Mouse (Mus musculus) small intestine, adult 2 months (tissue): ENCODE measurements around the gene Plxnc1. TPM values are rescaled to one million over a fixed set of nuclear protein-coding genes. Genes with fewer than 3 reads are reported as not detected.

Source experiments
- H3K27ac ChIP-seq: fragments of 200-500 bp; 2 replicates; pipeline ENCODE4 v1.5.1; 2012; ENCODE audit warnings: low read depth, low read length, control low read depth, inconsistent platforms; ENCODE audit not compliant: insufficient read depth
- H3K27me3 ChIP-seq: fragments of 200-500 bp; 2 replicates; pipeline ENCODE4 v1.6.1; 2012; ENCODE audit warnings: mild to moderate bottlenecking, moderate library complexity, low read length, inconsistent platforms; ENCODE audit not compliant: control insufficient read depth, insufficient read depth
- H3K36me3 ChIP-seq: fragments of 200-500 bp; 2 replicates; pipeline ENCODE4 v1.6.1; 2012; ENCODE audit warnings: mild to moderate bottlenecking, low read length, control low read depth, inconsistent platforms; ENCODE audit not compliant: control insufficient read depth, insufficient read depth
- H3K4me1 ChIP-seq: fragments of 200-500 bp; 2 replicates; pipeline ENCODE4 v1.6.1; 2012; ENCODE audit warnings: low read length, inconsistent platforms, mixed read lengths; ENCODE audit not compliant: control insufficient read depth, insufficient read depth, insufficient read length
- H3K4me3 ChIP-seq: fragments of 200-500 bp; 2 replicates; pipeline ENCODE4 v1.5.1; 2012; ENCODE audit warnings: low read depth, mild to moderate bottlenecking, control low read depth, inconsistent platforms, low read length, moderate library complexity
- CTCF ChIP-seq: fragments of 200-500 bp; IDR thresholded peaks from 2 replicates; pipeline ENCODE4 v1.5.1; 2012; ENCODE audit warnings: low read depth, mild to moderate bottlenecking, control low read depth, inconsistent platforms, low read length, moderate library complexity, mixed read lengths; ENCODE audit not compliant: insufficient replicate concordance, insufficient read length; ENCODE audit errors: extremely low read depth
- POLR2A ChIP-seq: fragments of 200-500 bp; IDR thresholded peaks from 2 replicates; pipeline ENCODE4 v1.6.1; 2012; ENCODE audit warnings: low read depth, mild to moderate bottlenecking, control low read depth, inconsistent platforms, low read length, moderate library complexity
- WGBS: fragments of 180-500 bp; shearing (Covaris S2); methylation state at CpG from one replicate; pipeline ENCODE4 v1.1.7; 2018; 5-methylcytosine and 5-hydroxymethylcytosine counted together
- polyA plus RNA-seq: library from polyadenylated mRNA; depleted of rRNA; stranded (reverse); fragments of >200 nt; gene quantifications from 2 replicates; pipeline ENCODE4 v1.2.3, GENCODE M21; 2012

Gene Plxnc1
- polyA plus RNA-seq, 1 experiment, result 0.82 TPM

DNA sequence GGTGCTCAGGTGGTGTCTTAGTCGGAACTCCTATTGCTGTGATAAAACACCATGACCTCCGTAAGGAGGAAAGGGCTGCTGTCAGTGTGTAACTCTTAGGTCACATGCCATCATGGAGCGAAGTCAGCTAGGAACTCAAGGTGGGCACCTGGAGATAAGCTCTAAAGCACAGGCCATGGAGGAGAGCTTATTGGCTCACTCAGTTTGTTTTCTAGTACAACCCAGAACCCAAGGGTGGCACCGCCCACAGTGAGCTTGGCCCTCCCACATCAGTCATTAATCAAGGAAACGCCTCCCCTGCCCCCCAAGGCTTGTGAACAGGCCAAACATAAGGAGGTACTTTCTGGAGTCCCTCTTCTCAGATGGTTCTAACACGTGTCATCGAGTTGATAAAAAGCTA lies 22.8 kb upstream of the Plxnc1 start:
- TF ChIP-seq CTCF, result no peak
- no peak for TF ChIP-seq POLR2A
- H3K4me1 ChIP-seq, result no peaks in the 10 kb centered on the region
- no peak overlapping the region for H3K27ac ChIP-seq
- H3K27me3 ChIP-seq, result no peaks in the 10 kb centered on the region
- WGBS, result 81% methylated on average over 7 of the region's 7 CpGs
- H3K4me3 ChIP-seq, result no peak overlapping the region
- H3K36me3 ChIP-seq, result no peaks in the 10 kb centered on the region

DNA sequence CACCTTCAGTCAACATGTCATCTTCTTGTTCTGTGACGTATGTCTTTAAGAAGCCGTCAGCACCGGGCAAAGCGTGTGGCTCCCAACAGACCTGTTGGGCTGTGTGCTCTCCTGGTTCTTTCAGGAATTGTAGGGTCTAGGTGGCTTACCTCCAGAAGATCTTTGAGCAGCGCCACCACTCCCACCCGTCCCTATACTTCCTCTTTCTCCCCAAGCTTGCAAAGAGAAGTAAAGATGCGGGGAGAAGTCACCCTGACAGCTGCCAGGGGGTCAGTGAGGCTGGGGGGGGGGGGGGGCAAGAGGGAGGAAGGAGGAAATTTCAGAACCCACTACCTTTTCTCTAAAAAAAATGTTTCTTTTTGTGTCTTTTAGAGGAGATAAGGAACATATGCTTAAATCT lies 22.2 kb upstream of the Plxnc1 start:
- H3K27ac ChIP-seq, result no peak overlapping the region
- no peaks in the 10 kb centered on the region for H3K4me1 ChIP-seq
- no peaks in the 10 kb centered on the region for H3K36me3 ChIP-seq
- 83% methylated on average over 7 of the region's 7 CpGs for WGBS
- H3K27me3 ChIP-seq, result no peaks in the 10 kb centered on the region
- no peak for TF ChIP-seq POLR2A
- no peak for TF ChIP-seq CTCF
- no peak overlapping the region for H3K4me3 ChIP-seq

- Histone ChIP-seq H3K27ac (no peak overlapping the region), H3K4me3 (no peak overlapping the region), H3K4me1 (no peaks in the 10 kb centered on the region), H3K36me3 (no peaks in the 10 kb centered on the region), H3K27me3 (no peaks in the 10 kb centered on the region)
- peak; percentile 48; the same call in 1 of the 2 replicates for TF ChIP-seq CTCF
- no peak for TF ChIP-seq POLR2A
- WGBS, result 93% methylated on average over 3 of the region's 3 CpGs
These were observed 20.5 kb upstream of the Plxnc1 start for GRCm38 (mm10) chr10:94965093-94965492.

GRCm38 (mm10) chr10:94962005-94962404 lies 17.4 kb upstream of the Plxnc1 start:
- H3K27me3 ChIP-seq, result no peaks in the 10 kb centered on the region
- H3K4me3 ChIP-seq, result no peak overlapping the region
- H3K4me1 ChIP-seq, result no peaks in the 10 kb centered on the region
- WGBS, result 69% methylated on average over 10 of the region's 10 CpGs
- no peaks in the 10 kb centered on the region for H3K36me3 ChIP-seq
- H3K27ac ChIP-seq, result no peak overlapping the region
- TF ChIP-seq CTCF (no peak), POLR2A (no peak)

GRCm38 (mm10) chr10:94961283-94961682 lies 16.6 kb upstream of the Plxnc1 start:
- Histone ChIP-seq H3K36me3 (no peaks in the 10 kb centered on the region), H3K27ac (no peak overlapping the region), H3K4me1 (no peaks in the 10 kb centered on the region), H3K4me3 (no peak overlapping the region), H3K27me3 (no peaks in the 10 kb centered on the region)
- TF ChIP-seq CTCF, result no peak
- no peak for TF ChIP-seq POLR2A
- WGBS, result 70% methylated on average over 11 of the region's 11 CpGs

DNA sequence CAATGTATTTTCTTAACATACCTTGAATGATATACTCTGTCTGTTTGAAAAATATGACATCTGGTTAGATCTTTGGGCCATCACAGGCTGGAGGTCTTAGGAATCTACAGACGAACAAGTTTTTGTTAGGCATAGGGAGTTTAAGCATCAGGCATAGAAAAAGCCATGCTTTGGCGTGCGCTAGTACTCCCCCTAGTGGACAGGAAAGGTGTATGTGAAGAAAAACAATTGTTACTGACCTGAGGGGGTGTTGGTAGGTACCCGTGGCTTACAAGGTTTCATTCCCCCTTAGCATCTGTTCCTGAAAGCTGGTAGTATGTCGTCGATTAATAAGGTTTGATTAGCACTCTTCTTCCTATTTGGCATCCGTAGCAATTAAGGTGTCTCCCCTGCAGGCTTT lies 13.7 kb upstream of the Plxnc1 start:
- no peaks in the 10 kb centered on the region for H3K4me1 ChIP-seq
- no peak overlapping the region for H3K27ac ChIP-seq
- H3K27me3 ChIP-seq, result no peaks in the 10 kb centered on the region
- TF ChIP-seq POLR2A, result no peak
- no peaks in the 10 kb centered on the region for H3K36me3 ChIP-seq
- 10% methylated on average over 7 of the region's 7 CpGs for whole genome bisulfite sequencing
- no peak overlapping the region for H3K4me3 ChIP-seq

DNA sequence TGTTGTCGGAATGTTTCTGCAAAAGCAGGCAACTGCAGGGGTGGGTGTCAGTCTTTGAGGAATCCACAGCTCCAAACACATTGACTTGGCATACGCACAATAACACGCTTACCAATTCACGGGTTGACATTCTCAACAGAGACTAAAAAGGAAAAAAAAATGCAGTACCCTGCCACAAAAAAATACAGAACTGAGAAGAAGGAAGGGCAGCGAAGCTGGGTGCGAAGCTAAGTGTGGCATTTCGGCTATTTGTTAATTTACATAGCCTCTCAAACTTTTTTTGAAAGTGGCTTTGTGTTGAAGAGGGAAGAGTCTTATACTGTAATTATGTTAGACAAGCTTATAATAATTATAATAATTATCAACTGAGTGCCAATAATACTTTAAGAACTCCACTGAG lies 13.1 kb upstream of the Plxnc1 start:
- H3K27ac ChIP-seq, result no peak overlapping the region
- no peaks in the 10 kb centered on the region for H3K36me3 ChIP-seq
- H3K4me3 ChIP-seq, result no peak overlapping the region
- no peak for TF ChIP-seq POLR2A
- TF ChIP-seq CTCF, result no peak
- H3K4me1 ChIP-seq, result no peaks in the 10 kb centered on the region
- H3K27me3 ChIP-seq, result no peaks in the 10 kb centered on the region
- 73% methylated on average over 7 of the region's 7 CpGs for WGBS
